Mouse (Mus musculus): ENCODE results near the gene Hoxa10. TPM values are rescaled to one million over a fixed set of nuclear protein-coding genes. Genes with fewer than 3 reads are reported as not detected.
A peak's percentile ranks its signal among the peaks of the same experiment; 100 is the strongest.

Gene Hoxa10
- total RNA-seq, 1 experiment from 2014 or later, result not detected

DNA sequence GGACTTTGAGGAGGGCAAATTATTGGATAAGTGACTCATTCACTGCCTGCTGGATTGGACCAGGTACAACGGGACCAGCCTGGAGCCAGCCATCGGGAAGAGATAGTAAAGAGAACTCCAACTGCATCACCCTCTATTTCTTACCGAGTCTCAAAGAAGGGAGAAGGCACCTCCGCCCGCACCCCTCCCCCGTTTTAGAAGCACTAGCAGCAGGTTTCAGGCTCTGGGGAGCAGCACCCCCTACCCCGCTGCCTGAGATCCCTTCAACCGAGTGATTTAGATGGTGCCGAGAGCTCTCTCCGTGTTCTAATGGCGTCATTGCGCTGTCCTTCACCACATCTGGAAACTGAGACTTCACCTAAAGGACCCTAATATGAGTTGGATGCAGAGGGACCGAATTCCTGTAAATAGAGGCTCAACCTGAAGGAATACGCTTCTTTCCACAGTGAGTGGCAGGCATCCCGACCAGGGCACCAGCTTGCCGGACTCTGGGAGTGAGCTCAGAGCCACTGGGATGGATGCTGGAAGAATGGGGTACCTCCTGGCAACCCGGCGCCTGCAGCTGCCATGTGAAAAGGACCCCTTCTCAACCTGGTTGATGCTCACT, 24.8 kb upstream of the Hoxa10 start:
- ATAC-seq (ENCODE audit: extremely low read depth, insufficient number of reproducible peaks, low FRiP score, poor library complexity, severe bottlenecking), result no peak

DNA sequence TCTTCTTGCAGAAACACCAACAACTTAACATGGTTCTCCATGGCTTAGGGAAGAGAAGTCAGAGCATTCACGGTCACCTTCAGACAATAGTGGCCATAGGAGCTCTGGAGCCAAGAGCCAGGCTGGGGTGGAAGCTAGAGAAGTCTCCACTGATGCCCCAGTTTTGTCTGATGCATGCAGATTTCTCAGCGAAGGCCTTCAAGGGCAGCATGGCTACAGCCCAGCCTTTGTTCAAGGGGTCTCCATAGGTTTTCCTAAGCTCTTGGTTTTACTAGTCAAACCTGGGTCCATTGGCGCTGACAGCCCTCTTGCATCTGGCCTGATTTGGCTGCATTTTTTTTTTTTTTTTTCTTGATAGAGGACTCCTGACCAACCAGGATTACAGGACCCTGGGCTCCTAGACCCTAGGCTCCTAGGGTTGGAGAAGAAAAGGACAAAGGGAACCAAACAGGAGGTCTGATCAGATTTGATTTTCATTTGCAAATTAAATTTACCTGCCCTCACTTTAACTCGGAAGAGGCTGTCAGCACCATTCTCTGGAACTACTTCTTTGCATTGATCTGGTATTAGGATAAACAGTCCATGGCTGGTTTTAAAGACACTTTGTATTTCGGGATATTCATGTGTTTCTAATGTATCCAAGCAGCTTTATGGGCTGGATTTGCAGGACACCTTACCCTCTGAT, 23.6 kb upstream of the Hoxa10 start:
- no peak for ATAC-seq (ENCODE audit: extremely low read depth, insufficient number of reproducible peaks, low FRiP score, poor library complexity, severe bottlenecking)

- ATAC-seq (ENCODE audit: extremely low read depth, insufficient number of reproducible peaks, low FRiP score, poor library complexity, severe bottlenecking), result no peak
These were observed 22.6 kb upstream of the Hoxa10 start for GRCm38 (mm10) chr6:52263321-52263585.

- ATAC-seq (ENCODE audit: extremely low read depth, insufficient number of reproducible peaks, low FRiP score, poor library complexity, severe bottlenecking), result no peak
These were observed 22.0 kb upstream of the Hoxa10 start for GRCm38 (mm10) chr6:52262463-52263320.

DNA sequence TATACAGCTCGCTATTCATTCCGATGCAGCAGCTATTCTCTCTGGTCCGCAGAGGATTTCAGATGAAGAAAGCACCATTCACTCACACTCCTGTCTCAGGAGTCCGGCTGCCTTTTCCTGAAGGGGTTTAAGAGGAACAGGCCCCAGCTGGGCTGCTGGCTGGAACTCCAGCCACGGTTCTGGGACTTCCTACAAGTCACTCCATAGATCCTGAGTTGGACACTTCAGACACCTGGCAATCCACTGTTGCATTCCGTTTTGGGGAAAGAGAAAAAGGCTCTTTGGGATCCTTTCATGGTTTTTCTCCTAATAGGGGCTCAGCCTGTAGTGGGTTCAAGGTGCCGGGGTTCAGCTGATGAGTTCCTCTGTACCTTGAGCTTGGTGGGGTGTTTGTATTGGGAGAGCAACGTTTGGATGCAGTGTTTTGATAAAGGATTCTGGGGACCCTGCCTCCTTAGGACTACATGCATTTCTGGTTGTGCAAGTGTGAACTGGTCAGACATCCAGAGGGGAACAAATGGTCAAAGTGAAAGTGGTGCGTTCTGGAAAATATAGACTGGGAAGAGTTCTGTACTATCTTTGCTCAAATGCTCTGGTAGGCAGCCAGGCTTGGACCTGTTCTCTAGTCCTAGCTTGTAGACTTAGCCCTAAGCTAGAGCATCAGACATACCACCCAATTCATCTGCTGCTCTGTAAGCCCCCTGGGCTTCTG, 21.3 kb upstream of the Hoxa10 start:
- no peak for ATAC-seq (ENCODE audit: extremely low read depth, insufficient number of reproducible peaks, low FRiP score, poor library complexity, severe bottlenecking)

DNA sequence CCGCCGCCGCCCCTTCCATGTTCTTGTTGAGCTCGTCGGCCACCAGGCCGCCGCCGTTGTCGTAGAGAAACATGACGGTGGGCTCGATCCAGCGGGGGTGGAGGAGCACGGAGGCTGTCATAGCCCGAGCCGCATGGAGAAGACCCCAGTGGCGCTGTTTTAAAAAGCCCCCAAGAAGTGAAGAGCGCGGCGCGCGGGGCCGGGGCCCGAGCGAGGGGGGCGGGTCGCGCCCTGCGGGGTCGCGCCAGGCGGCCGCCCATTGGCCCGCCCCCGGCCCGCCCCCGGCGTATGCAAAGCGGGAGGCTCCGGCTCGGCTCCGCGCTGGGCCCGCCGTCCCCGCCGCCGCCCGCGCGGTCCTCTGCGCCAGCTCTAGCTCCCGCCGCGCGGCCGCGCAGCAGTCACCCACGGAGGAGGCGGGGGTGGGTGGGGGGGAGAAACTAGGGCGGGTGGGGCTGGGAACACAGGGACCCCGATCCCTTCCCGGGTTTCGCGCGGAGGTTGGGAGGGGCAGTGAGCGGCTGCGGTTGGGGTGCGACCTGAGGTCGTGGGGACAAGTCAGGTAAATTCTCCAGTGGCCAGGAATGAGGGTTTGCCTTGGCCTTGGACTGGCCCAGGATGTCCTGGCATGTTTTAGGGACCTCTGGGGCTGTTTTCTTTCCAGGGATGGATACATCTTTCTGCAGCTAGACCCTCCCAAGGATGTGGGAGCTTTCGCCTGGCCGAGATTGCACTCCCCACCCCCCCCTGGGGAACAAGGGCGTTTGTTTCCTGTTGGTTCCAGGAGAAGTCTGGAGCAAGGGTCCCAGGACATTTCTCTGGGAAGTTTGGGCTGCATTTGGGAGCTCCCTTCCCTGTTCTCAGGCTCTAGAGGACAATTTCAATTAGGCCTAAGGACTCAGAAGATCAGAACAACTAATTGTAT, 20.3 kb upstream of the Hoxa10 start, which contains the start of gene Hoxa13:
Hoxa13 (minus strand) TSS at position 227 of the 922 bp plus-strand sequence.
- no peak for ATAC-seq (ENCODE audit: extremely low read depth, insufficient number of reproducible peaks, low FRiP score, poor library complexity, severe bottlenecking)

GRCm38 (mm10) chr6:52259811-52260261, 19.2 kb upstream of the Hoxa10 start:
- no peak for ATAC-seq (ENCODE audit: extremely low read depth, insufficient number of reproducible peaks, low FRiP score, poor library complexity, severe bottlenecking)

DNA sequence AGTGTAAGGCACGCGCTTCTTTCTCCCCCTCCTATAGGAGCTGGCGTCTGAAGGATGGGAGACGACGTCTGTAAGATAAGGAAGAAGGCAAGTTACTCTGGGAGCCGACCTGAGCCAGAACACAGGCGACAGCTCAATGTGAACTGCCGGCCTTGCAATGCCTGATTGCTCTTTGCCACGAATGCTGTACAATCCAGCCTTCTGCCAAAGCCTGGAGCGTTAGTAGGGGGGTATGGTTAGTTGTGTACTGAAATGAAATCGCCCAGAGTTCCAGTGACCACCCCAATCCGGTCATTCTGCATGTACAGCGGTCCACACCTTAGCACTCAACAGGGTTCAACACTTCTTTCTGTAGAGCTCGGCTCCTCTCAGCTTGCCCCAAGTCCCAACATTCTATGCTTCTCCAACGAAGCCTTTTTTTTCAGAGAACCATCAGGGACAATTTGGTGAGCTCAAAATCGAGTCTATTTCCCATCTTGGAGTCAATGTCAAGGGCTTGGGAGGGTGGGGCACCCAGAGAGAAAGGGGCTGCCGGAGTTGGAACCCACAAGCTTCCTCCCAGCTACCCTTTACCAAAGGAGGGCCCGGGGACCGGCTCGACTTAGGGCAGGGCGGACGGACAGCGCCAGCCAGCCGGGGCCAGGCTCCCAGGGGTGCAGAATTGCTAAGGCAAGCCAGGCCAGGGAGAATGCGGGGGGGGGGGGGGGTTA, 18.6 kb upstream of the Hoxa10 start:
- no peak for ATAC-seq (ENCODE audit: extremely low read depth, insufficient number of reproducible peaks, low FRiP score, poor library complexity, severe bottlenecking)

DNA sequence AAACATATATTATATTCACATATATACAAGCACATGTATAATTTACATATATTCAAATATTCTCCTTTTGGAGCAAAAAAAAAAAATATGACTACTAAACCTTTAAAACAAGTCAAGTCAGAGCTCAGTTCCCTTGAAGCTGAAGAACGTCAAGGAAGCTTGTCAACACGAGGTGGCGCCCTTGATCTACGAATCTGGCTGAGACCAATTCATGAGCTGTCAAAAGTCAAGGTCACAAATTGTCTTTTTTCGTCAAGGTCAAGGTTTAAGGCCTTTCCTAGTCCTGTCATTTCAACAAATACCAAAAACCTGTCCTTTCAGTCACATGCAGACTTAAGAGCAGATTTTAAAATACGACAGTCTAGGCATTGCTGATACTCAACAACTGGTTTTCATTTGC, 16.3 kb upstream of the Hoxa10 start:
- ATAC-seq (ENCODE audit: extremely low read depth, insufficient number of reproducible peaks, low FRiP score, poor library complexity, severe bottlenecking), result peak; percentile 59

DNA sequence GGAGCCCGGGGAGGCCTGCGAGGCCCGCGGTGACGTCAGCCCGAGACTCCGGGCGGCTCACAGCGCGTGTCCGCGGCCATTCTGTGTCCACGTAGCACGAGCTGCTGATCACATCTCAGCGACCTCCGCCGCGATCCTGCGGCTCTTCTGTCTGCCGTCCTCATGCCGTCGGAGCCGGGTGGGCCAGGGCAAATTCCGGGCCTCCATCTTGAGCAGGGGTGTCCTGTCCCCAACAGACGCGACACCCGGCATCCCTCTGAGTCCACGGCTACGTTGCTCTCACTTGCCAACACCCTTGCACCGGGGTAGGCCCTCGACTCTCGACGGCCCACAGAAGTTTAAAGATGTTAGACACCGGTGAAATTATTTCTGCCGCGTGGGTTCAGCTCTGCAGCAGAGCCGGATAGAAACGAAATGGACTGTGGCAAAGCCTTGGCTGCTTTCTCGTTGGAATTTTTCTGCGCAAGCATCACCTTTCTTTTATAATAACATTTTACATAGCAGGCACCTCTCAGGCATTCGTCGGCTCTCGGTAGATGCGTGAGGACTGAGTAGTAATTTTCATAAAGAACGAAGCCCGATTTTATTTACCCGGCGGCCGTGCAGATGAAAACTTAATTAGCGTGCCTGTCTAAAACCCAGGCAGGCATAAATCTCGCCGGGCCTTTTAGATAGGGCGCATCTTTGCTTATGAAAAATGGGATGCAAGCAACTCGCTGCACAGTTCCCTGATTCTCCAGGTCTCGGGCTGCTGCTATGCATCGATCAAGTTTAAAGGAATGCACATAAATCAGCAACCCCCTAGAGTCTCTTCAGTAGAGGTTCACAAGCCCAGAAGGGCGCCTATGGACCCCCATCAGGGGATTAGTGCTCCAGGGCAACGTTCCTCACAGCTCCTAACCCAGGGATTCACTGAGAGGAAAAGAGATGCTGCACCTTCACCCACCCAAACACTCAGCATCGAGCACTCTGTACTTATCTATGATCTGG, 13.2 kb upstream of the Hoxa10 start:
- no peak for ATAC-seq (ENCODE audit: extremely low read depth, insufficient number of reproducible peaks, low FRiP score, poor library complexity, severe bottlenecking)

- no peak for ATAC-seq (ENCODE audit: extremely low read depth, insufficient number of reproducible peaks, low FRiP score, poor library complexity, severe bottlenecking)
These were observed 12.2 kb upstream of the Hoxa10 start for GRCm38 (mm10) chr6:52252775-52253376.

GRCm38 (mm10) chr6:52252016-52252774, 11.5 kb upstream of the Hoxa10 start:
- ATAC-seq (ENCODE audit: extremely low read depth, insufficient number of reproducible peaks, low FRiP score, poor library complexity, severe bottlenecking), result no peak

DNA sequence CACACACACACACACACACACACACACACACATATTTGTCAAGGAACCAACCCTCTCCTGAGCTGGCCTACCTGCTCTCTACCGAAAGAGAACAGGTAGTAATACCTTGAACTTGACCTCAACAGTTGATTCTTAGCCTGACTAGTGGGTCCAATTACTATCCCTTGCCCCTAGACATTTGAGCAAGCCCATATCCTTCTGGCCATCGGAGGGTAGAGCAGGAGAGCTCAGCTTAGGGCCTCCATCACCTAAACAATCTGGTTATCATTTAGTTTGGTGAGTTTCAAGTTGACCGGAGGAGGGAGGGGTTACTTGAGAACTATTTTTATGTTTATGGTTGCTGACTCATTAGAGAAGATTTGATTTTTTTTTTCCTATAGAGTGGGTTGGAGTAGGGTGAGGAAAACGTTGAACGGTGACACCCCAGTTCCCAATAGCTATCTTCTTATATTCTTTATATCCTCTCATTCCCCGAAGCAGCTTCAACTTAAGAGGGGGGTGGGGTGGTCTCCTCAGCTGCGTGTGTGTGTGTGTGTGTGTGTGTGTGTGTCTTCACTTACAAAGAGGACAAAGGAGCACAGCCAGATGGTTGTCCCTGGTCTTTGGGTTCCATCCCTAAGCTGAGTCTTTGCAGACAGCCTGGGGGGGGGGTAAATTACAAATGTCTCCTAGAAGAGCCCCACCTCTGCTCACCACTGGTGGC, 10.7 kb upstream of the Hoxa10 start:
- no peak for ATAC-seq (ENCODE audit: extremely low read depth, insufficient number of reproducible peaks, low FRiP score, poor library complexity, severe bottlenecking)

GRCm38 (mm10) chr6:52249826-52250225, 9.2 kb upstream of the Hoxa10 start:
- no peak for ATAC-seq (ENCODE audit: extremely low read depth, insufficient number of reproducible peaks, low FRiP score, poor library complexity, severe bottlenecking)

DNA sequence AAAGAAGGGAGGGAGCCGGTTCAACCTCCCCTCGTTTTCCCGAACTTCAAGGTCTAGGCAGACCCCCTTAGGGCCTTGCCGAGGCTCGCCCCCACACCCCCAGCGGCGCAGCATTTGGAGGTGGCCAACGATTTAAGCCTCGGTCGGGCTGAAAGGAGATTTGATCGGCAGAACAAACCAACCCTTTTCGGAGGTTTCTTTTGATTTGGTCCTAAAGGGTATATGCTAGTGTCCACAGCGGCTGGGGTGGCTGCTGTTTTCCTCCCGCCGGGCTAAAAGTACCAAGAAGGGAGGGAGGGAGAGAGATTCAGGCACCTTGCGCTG, 8.7 kb upstream of the Hoxa10 start:
- no peak for ATAC-seq (ENCODE audit: extremely low read depth, insufficient number of reproducible peaks, low FRiP score, poor library complexity, severe bottlenecking)
